Mouse (Mus musculus) forebrain, embryonic 12.5 days (tissue): Measurements from ENCODE around the gene Fam53b. TPM values are rescaled to one million over a fixed set of nuclear protein-coding genes. Genes with fewer than 3 reads are reported as not detected.

ENCODE experiments used
- ATAC-seq: fragments of 200-750 bp; cut with Nextera tagmentation; 2 replicates; pipeline ENCODE4 v1.8.0; 2017; ENCODE audit warnings: moderate TSS enrichment; ENCODE audit not compliant: low FRiP score
- H3K27ac ChIP-seq: fragments of 300-500 bp; sonication (generic); 2 replicates; pipeline ENCODE4 v1.5.1; 2016; ENCODE audit warnings: mild to moderate bottlenecking
- H3K27me3 ChIP-seq: fragments of 300-500 bp; sonication (generic); 2 replicates; pipeline ENCODE4 v1.6.1; 2016; ENCODE audit warnings: mild to moderate bottlenecking
- H3K36me3 ChIP-seq: fragments of 300-500 bp; sonication (generic); replicated peaks from 2 replicates; pipeline ENCODE4 v1.6.1; 2016; ENCODE audit warnings: mild to moderate bottlenecking
- H3K4me1 ChIP-seq: fragments of 300-500 bp; sonication (generic); 2 replicates; pipeline ENCODE4 v1.6.1; 2016
- H3K4me2 ChIP-seq: fragments of 300-500 bp; sonication (generic); 2 replicates; pipeline ENCODE4 v1.6.1; 2016; ENCODE audit warnings: mild to moderate bottlenecking, moderate library complexity
- H3K4me3 ChIP-seq: fragments of 300-500 bp; sonication (generic); replicated peaks from 2 replicates; pipeline ENCODE4 v1.5.1; 2016; ENCODE audit warnings: mild to moderate bottlenecking
- H3K9ac ChIP-seq: fragments of 300-500 bp; sonication (generic); 2 replicates; pipeline ENCODE4 v1.6.1; 2016; ENCODE audit warnings: mild to moderate bottlenecking
- H3K9me3 ChIP-seq: fragments of 300-500 bp; sonication (generic); 2 replicates; pipeline ENCODE4 v1.6.1; 2016
- WGBS: fragments of 180-500 bp; shearing (Covaris S2); methylation state at CpG from one replicate; pipeline ENCODE4 v1.1.7; 2016; 5-methylcytosine and 5-hydroxymethylcytosine counted together
- polyA plus RNA-seq: library from polyadenylated mRNA; unstranded; fragments of >200 nt; fragmentation: Nextera tagmentation; extraction: Ambion mirVana; gene quantifications from 2 replicates; pipeline ENCODE4 v1.2.1, GENCODE M21; 2016

The Fam53b gene
- polyA plus RNA-seq, 1 experiment from 2014 or later = 41.7 TPM

DNA sequence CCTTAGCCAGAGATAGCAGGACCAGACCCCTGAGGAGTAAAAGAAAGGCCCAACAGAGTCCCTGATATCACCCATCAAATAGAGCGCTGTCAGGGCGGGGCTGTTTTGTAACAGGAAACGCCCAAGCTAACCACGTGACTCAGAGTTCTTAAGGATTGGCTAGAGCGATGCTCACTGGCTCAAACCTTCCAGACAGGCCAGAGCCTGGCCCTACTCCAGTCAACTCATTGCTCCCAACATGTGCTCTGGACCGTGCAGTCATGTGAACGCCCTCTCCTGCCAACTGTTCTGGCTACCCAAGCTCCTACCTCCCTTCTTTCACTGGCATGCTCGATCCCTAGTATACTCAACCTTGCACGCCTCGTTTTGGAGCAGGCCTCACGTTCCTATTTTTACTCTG is 89.8 kb downstream of the Fam53b start:
- no peak for ATAC-seq
- 94% methylated on average over 11 of the region's 11 CpGs for WGBS
- Histone ChIP-seq H3K27me3 (no peaks in the 10 kb centered on the region), H3K9ac (no peak overlapping the region), H3K4me1 (peaks cover 48% of the 10 kb centered on the region), H3K9me3 (no peaks in the 10 kb centered on the region), H3K36me3 (no peaks in the 10 kb centered on the region), H3K4me2 (no peak overlapping the region), H3K27ac (no peak overlapping the region), H3K4me3 (no peak overlapping the region)

DNA sequence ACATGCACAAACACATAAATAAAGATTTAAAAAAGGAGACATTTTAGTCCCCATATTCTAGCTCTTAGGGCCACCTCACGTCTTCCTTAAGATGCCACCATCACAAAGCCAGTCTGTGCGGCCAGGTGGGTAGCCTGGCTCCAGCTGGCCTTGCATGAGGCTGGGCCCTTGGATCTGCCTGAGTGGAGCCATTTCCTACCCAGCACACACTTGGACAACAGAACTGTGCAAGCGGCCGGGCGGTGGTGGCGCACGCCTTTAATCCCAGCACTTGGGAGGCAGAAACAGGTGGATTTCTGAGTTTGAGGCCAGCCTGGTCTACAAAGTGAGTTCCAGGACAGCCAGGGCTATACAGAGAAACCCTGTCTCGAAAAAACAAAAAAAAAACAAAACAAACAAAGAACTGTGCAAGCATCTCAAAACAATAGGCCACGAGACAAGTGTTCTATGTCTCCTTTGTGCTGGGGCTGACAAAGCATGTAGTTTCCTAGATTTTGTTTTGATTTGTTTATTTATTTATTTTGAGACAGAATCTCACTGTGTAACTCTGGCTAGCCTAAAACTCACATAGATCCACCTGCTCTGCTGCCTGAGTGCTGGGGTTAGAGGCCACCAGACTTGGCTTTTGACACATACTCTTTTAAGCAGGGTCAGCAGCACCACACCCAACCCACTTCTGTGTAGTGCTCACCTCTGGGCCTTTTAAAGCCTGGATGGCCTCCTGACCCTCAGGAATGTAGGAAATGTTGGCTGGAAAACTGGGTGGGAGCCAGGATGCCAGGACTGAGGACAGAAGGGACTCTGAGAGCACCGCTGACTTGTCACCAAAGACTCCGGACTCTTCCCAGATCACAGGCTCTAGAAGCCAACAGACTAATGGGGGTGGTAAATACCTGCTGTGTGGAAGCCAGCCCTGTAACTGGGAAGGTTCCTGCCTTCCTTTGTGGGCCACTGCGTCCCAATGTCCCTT is 91.0 kb downstream of the Fam53b start:
- Histone ChIP-seq H3K4me2 (no peak overlapping the region), H3K4me1 (peaks cover 50% of the 10 kb centered on the region), H3K9me3 (no peaks in the 10 kb centered on the region), H3K27me3 (no peaks in the 10 kb centered on the region), H3K36me3 (no peaks in the 10 kb centered on the region), H3K9ac (no peak overlapping the region), H3K4me3 (no peak overlapping the region), H3K27ac (0 out of 2 replicates have a peak overlapping the region, but pooled peaks have one; percentile 8)
- ATAC-seq = no peak
- 87% methylated on average over 12 of the region's 12 CpGs for WGBS

DNA sequence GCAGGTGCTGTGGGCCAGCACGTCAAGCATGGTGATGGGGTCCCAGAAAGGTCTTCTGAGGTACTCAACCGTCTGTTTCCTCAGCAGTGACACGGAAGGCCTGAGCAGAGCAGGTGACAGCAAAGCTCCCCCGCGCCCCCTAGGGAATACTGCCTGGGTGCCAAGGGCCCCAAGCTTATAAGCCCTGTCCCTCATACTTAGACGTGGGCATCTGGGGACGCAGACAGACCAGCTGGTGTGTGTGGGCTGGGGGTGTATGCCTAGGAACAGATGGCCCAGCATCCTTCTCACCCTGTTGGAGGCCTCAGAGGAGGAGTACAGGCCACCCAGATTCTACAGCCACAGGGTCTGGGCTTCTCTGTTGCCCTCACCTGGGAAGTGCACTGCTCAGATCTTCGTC is 93.1 kb downstream of the Fam53b start:
- Histone ChIP-seq H3K36me3 (peaks cover 2% of the 10 kb centered on the region; the same call in 1 of the 2 replicates), H3K9me3 (no peaks in the 10 kb centered on the region), H3K4me3 (no peak overlapping the region), H3K27me3 (no peaks in the 10 kb centered on the region), H3K27ac (peak overlapping the region; percentile 27; the same call in 1 of the 2 replicates), H3K4me1 (peaks cover 43% of the 10 kb centered on the region), H3K9ac (no peak overlapping the region), H3K4me2 (no peak overlapping the region)
- peak; percentile 45; the same call in 1 of the 2 replicates for ATAC-seq
- 78% methylated on average over 8 of the region's 8 CpGs for whole genome bisulfite sequencing

DNA sequence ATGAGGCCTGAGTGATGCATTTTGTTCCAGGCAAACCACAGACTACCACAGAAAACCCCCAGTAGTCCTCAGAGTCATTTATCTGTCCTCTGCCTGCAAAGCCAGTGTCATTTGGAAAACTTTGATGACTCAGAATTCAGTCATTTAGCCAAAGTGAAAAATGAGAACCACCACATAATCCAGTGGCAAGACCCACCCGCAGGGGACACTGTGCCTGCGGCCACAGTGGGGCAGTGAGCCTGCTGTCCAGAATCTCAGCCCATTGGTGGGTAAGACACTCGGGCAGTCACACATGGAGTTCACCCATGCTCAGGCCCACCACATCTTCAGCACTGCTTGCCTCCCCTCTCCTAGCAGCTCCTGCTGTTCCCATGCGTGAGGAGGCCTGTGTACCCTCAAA is 94.1 kb downstream of the Fam53b start:
- Histone ChIP-seq H3K4me2 (no peak overlapping the region), H3K4me1 (peaks cover 53% of the 10 kb centered on the region), H3K9ac (no peak overlapping the region), H3K36me3 (peaks cover 11% of the 10 kb centered on the region), H3K9me3 (no peaks in the 10 kb centered on the region), H3K27ac (0 out of 2 replicates have a peak overlapping the region, but pooled peaks have one; percentile 27), H3K4me3 (no peak overlapping the region), H3K27me3 (no peaks in the 10 kb centered on the region)
- no peak for ATAC-seq
- whole genome bisulfite sequencing = 92% methylated on average over 4 of the region's 4 CpGs

DNA sequence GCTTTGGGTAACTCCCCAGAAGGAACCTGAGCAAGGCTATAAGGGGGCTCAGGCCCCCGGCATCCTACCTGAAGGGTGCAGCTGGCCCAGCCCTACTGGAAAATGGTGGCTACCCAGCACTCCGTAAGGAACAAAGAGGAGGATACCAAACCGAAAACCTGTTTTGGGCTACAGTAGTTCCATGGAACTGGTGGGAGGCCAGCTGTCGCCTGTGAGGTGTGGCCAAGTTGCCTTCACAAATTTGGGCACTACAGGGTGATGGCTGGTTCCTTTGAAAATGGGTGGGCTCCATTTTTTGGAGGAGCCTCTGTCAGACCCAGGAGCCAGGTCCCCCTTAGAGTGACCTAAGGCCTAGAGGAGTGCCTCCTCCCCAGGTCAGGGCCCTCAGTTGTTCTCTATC is 98.4 kb downstream of the Fam53b start:
- WGBS = 91% methylated on average over 4 of the region's 4 CpGs
- Histone ChIP-seq H3K9me3 (no peaks in the 10 kb centered on the region), H3K36me3 (peaks cover 25% of the 10 kb centered on the region), H3K4me3 (no peak overlapping the region), H3K27ac (no peak overlapping the region), H3K9ac (no peak overlapping the region), H3K27me3 (no peaks in the 10 kb centered on the region), H3K4me1 (peaks cover 51% of the 10 kb centered on the region), H3K4me2 (no peak overlapping the region)
- no peak for ATAC-seq

DNA sequence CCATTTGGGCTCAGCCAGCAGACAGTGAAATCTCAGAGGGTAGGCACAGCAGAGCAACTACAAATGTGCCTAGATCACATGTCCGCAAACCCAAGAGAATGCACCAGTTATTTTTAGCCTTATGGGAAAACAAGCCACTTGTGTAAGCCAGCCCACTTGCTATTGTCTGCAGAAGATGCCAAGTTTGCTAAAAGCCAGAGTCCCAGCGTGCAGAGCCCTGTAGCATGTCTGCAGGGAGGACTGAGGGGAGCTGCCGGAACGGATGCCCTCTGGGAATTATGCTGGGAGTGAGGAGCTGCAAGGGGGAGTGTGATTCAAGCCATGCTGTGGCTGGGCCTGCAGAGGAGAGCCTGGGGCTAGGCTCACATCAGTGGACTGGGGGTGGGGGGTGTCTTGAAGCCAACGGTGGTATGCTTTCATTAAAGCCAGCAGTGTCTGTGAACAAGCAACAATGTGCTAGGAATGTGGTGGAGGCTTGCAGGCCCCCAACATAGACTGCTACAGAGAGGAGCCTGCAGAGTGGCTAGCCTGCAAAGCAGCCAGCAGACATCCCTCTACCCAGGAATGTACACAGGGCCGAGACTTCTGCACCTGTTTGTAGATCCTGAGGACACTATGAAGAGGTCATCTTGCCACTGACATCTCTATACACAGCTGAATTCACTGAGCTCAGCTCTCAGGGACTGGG is 99.3 kb downstream of the Fam53b start:
- peaks cover 49% of the 10 kb centered on the region for H3K4me1 ChIP-seq
- H3K36me3 ChIP-seq = peaks cover 25% of the 10 kb centered on the region
- peak overlapping the region; percentile 68 for H3K27ac ChIP-seq

DNA sequence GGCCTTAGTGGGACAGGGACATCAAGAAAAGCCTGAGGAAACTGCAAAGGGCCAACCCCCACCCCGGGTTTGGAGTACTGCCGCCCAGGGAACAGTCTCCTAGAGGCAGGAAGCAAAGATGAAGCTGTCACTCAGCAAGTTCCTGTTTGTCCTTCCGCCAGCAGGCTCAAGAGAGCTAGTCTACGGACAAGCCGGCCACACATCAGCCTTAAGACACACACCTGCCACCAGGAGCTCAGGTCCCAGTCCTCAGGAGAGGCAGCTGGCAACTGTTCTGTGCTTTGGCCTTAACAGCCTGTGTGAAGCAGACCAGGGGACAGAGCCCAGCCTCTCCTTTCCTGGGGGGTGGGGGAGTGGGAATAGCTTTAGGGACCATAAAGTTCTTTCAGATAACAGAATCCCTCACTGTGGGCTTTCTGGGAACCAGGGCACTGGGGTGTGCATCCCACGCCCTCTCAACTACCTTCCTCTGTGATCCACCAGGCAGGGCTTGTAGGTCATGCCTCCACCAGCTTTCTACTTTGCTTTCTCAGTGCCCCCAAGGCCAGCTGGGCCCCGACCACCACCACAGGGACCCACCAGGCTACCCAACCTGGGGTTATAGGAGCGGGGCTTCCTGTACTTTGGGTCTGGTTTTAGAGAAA is 100.1 kb downstream of the Fam53b start:
- Histone ChIP-seq H3K27ac (peak overlapping the region; percentile 68), H3K4me1 (peaks cover 46% of the 10 kb centered on the region), H3K27me3 (no peaks in the 10 kb centered on the region), H3K9me3 (no peaks in the 10 kb centered on the region), H3K9ac (no peak overlapping the region), H3K4me2 (no peak overlapping the region), H3K4me3 (no peak overlapping the region), H3K36me3 (peaks cover 25% of the 10 kb centered on the region)
- no peak for ATAC-seq
- 82% methylated on average over 8 of the region's 8 CpGs for WGBS

More for the DNA sequence above, 99.3 kb downstream of the Fam53b start:
- Histone ChIP-seq H3K9ac (no peak overlapping the region), H3K9me3 (no peaks in the 10 kb centered on the region), H3K4me2 (no peak overlapping the region), H3K4me3 (no peak overlapping the region), H3K27me3 (no peaks in the 10 kb centered on the region)
- ATAC-seq = peak; percentile 38; the same call in 1 of the 2 replicates
- 34% methylated on average over 6 of the region's 6 CpGs for WGBS

DNA sequence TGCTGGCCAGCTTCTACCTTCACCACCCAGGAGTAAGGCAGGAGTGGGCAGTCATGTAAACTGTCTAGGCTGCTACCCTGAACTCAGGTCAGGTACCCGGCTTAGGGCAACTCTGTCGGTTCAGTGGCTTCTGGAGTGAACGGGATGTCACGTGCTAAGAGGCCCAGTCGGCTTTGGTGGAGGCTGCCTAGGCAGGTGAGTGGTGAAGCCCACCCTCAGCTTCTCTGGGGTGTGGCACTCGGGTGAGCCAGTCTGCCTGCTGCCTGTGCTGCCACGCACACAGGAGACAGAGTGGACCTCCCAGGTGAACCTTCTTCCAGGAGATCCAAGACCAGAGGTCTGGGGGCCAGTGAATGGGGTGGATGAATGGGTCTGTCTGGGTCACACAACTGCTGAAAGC is 100.7 kb downstream of the Fam53b start:
- H3K27me3 ChIP-seq = no peaks in the 10 kb centered on the region
- H3K27ac ChIP-seq = 0 out of 2 replicates have a peak overlapping the region, but pooled peaks have one; percentile 14
- no peak for ATAC-seq
- peaks cover 25% of the 10 kb centered on the region for H3K36me3 ChIP-seq
- 84% methylated on average over 7 of the region's 7 CpGs for WGBS
- H3K4me2 ChIP-seq = no peak overlapping the region
- H3K4me3 ChIP-seq = no peak overlapping the region
- peaks cover 41% of the 10 kb centered on the region for H3K4me1 ChIP-seq
- H3K9me3 ChIP-seq = no peaks in the 10 kb centered on the region
- no peak overlapping the region for H3K9ac ChIP-seq

DNA sequence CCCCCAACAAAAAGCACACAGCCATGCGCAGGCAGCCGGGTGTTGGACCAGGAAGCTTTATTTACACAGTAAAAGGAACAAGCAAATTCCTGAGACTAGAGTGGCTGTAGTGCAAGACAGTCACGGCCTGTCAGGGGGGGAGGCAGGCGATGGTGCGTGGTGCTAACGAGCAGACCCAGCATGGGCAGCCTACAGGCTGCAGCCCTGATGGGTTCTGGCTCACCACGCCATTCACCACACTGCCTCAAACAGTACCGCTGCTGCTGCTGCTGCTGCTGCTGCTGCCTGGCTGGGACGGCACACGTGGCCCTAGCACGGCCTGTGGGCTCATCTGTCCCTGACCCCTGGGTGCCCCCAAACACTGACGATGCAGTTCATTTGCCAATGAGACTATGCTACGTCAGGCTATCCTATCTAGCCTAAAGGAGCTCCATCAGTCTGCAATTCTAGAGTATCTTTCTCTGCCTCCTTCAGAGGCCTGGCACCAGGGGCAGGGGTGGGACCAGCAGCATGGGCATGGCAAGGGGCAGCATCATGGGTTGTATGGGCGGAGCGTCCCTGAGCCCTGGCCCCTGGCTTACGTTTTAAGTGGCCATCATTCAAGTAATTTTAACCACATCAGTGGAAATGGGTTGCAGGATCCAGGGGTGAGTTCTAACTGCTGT is 101.5 kb downstream of the Fam53b start:
- no peaks in the 10 kb centered on the region for H3K9me3 ChIP-seq
- peaks cover 25% of the 10 kb centered on the region for H3K36me3 ChIP-seq
- no peak overlapping the region for H3K4me3 ChIP-seq
- H3K27ac ChIP-seq = peak overlapping the region; percentile 37
- H3K4me1 ChIP-seq = peaks cover 35% of the 10 kb centered on the region
- peak; percentile 61 for ATAC-seq
- no peak overlapping the region for H3K4me2 ChIP-seq
- H3K27me3 ChIP-seq = no peaks in the 10 kb centered on the region
- no peak overlapping the region for H3K9ac ChIP-seq
- 49% methylated on average over 16 of the region's 16 CpGs for WGBS

DNA sequence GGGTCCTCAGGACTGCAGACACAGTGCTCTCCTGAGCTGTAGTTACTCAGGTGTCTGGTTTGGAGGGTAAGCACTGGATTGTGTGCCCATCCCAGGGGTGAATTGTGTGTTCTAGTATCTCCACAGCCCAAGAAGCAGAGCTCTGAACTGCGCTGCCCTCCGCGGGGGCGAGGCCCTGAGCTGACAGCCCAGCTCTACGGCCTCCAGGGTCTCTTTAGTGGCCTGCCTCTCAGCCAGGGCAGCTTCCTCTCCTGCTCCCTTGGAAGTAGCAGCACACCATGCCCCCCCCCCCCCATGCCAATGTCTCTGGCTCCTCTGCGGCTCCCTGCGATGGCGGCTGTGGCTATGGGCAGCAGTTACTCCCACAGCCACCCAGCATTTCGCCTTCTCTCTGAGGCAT is 102.1 kb downstream of the Fam53b start:
- Histone ChIP-seq H3K4me1 (peaks cover 35% of the 10 kb centered on the region), H3K27me3 (no peaks in the 10 kb centered on the region), H3K4me3 (no peak overlapping the region), H3K36me3 (peaks cover 25% of the 10 kb centered on the region), H3K9ac (no peak overlapping the region), H3K9me3 (no peaks in the 10 kb centered on the region), H3K4me2 (no peak overlapping the region), H3K27ac (peak overlapping the region; percentile 37)
- 88% methylated on average over 9 of the region's 9 CpGs for WGBS
- 0 out of 2 replicates have a peak, but pooled peaks have one; percentile 21 for ATAC-seq

DNA sequence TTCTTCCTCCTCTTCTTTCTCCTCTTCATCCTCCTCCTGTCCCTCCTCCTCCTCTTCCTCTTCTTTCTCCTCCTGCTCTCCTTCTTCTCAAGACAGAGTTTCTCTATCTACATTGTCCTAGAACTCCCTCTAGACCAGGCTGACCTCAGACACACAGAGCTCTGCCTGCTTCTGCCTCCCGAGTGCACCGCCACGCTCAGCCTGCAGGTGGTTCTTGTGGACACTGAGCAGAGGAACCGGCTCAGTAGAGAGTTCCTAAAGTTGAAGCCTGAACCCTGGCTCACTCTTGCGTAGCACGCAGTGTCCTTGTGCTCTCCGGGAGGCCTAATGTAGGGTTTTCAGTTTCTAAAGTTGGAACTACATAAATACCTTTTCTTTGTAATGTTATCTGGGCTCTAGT is 108.6 kb downstream of the Fam53b start:
- Histone ChIP-seq H3K9ac (no peak overlapping the region), H3K4me2 (no peak overlapping the region), H3K9me3 (no peaks in the 10 kb centered on the region), H3K4me3 (no peak overlapping the region), H3K4me1 (no peaks in the 10 kb centered on the region), H3K27ac (no peak overlapping the region), H3K27me3 (no peaks in the 10 kb centered on the region), H3K36me3 (no peaks in the 10 kb centered on the region)
- WGBS = 95% methylated on average over 7 of the region's 7 CpGs
- ATAC-seq = no peak
